Comparison of ENCODE assay signal across 19 mouse cellular contexts in genomic region chr3:66295236-66295635, GRCm38 (mm10). TPM values are rescaled to one million over a fixed set of nuclear protein-coding genes. Genes with fewer than 3 reads are reported as not detected.
DNase-seq lines count a peak whose midpoint lies in the region; ATAC-seq and TF ChIP-seq lines count a peak whose summit lies in the region.
"Had no signal": no experiment of that assay in that cellular context is flagged by ENCODE, and none has a peak within 500 bp of the region (broad histone marks: within the 10 kb centered on the region; RNA-seq: fewer than 3 reads in every experiment).

No protein-coding gene starts in this region.

- no peak for ATAC-seq in kidney, embryonic 14.5 days (ENCODE audit: low FRiP score, low TSS enrichment)
- peak; percentile 23; the same call in 1 of the 2 replicates for ATAC-seq in forebrain, postnatal 0 days
- peak; percentile 48; the same call in 1 of the 2 replicates for ATAC-seq in midbrain, embryonic 13.5 days
- no peak for ATAC-seq in heart, embryonic 11.5 days (replicated peaks; ENCODE audit: insufficient number of reproducible peaks, low FRiP score, low TSS enrichment)

- DNase-seq in kidney, adult 11 months, result no peak
- DNase-seq in embryo, embryonic 10.5 days (ENCODE audit: low spot score), result peak; percentile 40
- no peak for DNase-seq in forebrain, postnatal 0 days
- DNase-seq in spleen, postnatal 4 days (ENCODE audit: low spot score in 2 of 2), result no peak
- no peak for DNase-seq in urinary bladder, postnatal 4 days (ENCODE audit: low spot score in 2 of 2)
- DNase-seq: adrenal gland, postnatal 14 days; B cell, adult 2 months; cerebellum, postnatal 25 days; gastrocnemius, postnatal 36 days; layer of hippocampus, postnatal 36 days had no signal

- H3K4me3 ChIP-seq in kidney, embryonic 14.5 days (ENCODE audit: low read length), result peak overlapping the region; percentile 26; the same call in 1 of the 2 replicates
- no peak overlapping the region for H3K4me3 ChIP-seq in forebrain, postnatal 0 days (ENCODE audit: low read depth, low read length)
- peak overlapping the region; percentile 13; the same call in 1 of the 2 replicates for H3K4me3 ChIP-seq in midbrain, embryonic 13.5 days (replicated peaks)
- no peak overlapping the region for H3K4me3 ChIP-seq in heart, embryonic 11.5 days (ENCODE audit: low read depth, low read length)
- H3K4me3 ChIP-seq: heart, embryonic 13.5 days; hindbrain, embryonic 15.5 days; limb, embryonic 12.5 days; liver, embryonic 15.5 days had no signal

- no peaks in the 10 kb centered on the region for H3K27me3 ChIP-seq in kidney, embryonic 14.5 days (ENCODE audit: control insufficient read depth, insufficient read depth, low read length)
- no peaks in the 10 kb centered on the region for H3K27me3 ChIP-seq in forebrain, postnatal 0 days (ENCODE audit: insufficient read depth, low read length)
- H3K27me3 ChIP-seq in midbrain, embryonic 13.5 days, result no peaks in the 10 kb centered on the region
- H3K27me3 ChIP-seq in heart, embryonic 11.5 days (ENCODE audit: control insufficient read depth, insufficient read depth, low read length), result no peaks in the 10 kb centered on the region
- H3K27me3 ChIP-seq: heart, embryonic 13.5 days; hindbrain, embryonic 15.5 days; limb, embryonic 12.5 days; liver, embryonic 15.5 days had no signal

- H3K4me2 ChIP-seq in kidney, embryonic 14.5 days (replicated peaks; ENCODE audit: low read depth, low read length), result peak overlapping the region; percentile 29
- 0 out of 2 replicates have a peak overlapping the region, but pooled peaks have one; percentile 2 for H3K4me2 ChIP-seq in forebrain, postnatal 0 days (ENCODE audit: low read depth)
- peak overlapping the region; percentile 34 for H3K4me2 ChIP-seq in midbrain, embryonic 13.5 days (replicated peaks)
- H3K4me2 ChIP-seq in heart, embryonic 11.5 days, result no peak overlapping the region
- H3K4me2 ChIP-seq: heart, embryonic 13.5 days; hindbrain, embryonic 15.5 days; limb, embryonic 12.5 days; liver, embryonic 15.5 days had no signal

- no peaks in the 10 kb centered on the region for H3K36me3 ChIP-seq in kidney, embryonic 14.5 days (ENCODE audit: control insufficient read depth, insufficient read depth, low read length)
- H3K36me3 ChIP-seq in forebrain, postnatal 0 days (ENCODE audit: insufficient read depth), result no peaks in the 10 kb centered on the region
- no peaks in the 10 kb centered on the region for H3K36me3 ChIP-seq in midbrain, embryonic 13.5 days
- no peaks in the 10 kb centered on the region for H3K36me3 ChIP-seq in heart, embryonic 11.5 days (ENCODE audit: control insufficient read depth, insufficient read depth, low read length)
- H3K36me3 ChIP-seq: heart, embryonic 13.5 days; hindbrain, embryonic 15.5 days; limb, embryonic 12.5 days; liver, embryonic 15.5 days had no signal

- TF ChIP-seq CTCF in forebrain, postnatal 0 days (IDR thresholded peaks at IDR 0.05; ENCODE audit: low read depth), result no peak

- H3K9me3 ChIP-seq in kidney, embryonic 14.5 days (ENCODE audit: control insufficient read depth, low read length), result no peaks in the 10 kb centered on the region
- H3K9me3 ChIP-seq in forebrain, postnatal 0 days (ENCODE audit: low read length), result no peaks in the 10 kb centered on the region
- H3K9me3 ChIP-seq in midbrain, embryonic 13.5 days, result 0 out of 2 replicates have a peak, but pooled peaks cover 7% of the 10 kb centered on the region
- no peaks in the 10 kb centered on the region for H3K9me3 ChIP-seq in heart, embryonic 11.5 days (replicated peaks; ENCODE audit: control insufficient read depth, low read length)
- H3K9me3 ChIP-seq: heart, embryonic 13.5 days; hindbrain, embryonic 15.5 days; limb, embryonic 12.5 days; liver, embryonic 15.5 days had no signal

- H3K4me1 ChIP-seq in kidney, embryonic 14.5 days (ENCODE audit: control insufficient read depth, insufficient read depth, low read length), result peaks cover 10% of the 10 kb centered on the region; the same call in 1 of the 2 replicates
- H3K4me1 ChIP-seq in forebrain, postnatal 0 days (ENCODE audit: insufficient read depth), result no peaks in the 10 kb centered on the region
- H3K4me1 ChIP-seq in midbrain, embryonic 13.5 days (replicated peaks), result peaks cover 23% of the 10 kb centered on the region
- peaks cover 4% of the 10 kb centered on the region; the same call in 1 of the 2 replicates for H3K4me1 ChIP-seq in heart, embryonic 11.5 days (ENCODE audit: control insufficient read depth, insufficient read depth, low read length)
- H3K4me1 ChIP-seq: liver, embryonic 15.5 days had no signal

- WGBS in kidney, embryonic 14.5 days, result 82% methylated on average over 9 of the region's 9 CpGs
- WGBS in forebrain, postnatal 0 days, result 13% methylated on average over 9 of the region's 9 CpGs
- 7% methylated on average over 9 of the region's 9 CpGs for WGBS in midbrain, embryonic 13.5 days
- 86% methylated on average over 9 of the region's 9 CpGs for WGBS in heart, embryonic 11.5 days (ENCODE audit: insufficient replicate concordance)

- H3K27ac ChIP-seq in kidney, embryonic 14.5 days (ENCODE audit: low read depth, low read length), result no peak overlapping the region; the same call in 1 of the 2 replicates
- H3K27ac ChIP-seq in forebrain, postnatal 0 days (ENCODE audit: low read depth, low read length), result no peak overlapping the region
- H3K27ac ChIP-seq in midbrain, embryonic 13.5 days, result no peak overlapping the region
- H3K27ac ChIP-seq in heart, embryonic 11.5 days (ENCODE audit: low read depth, low read length), result no peak overlapping the region
- H3K27ac ChIP-seq: heart, embryonic 13.5 days; hindbrain, embryonic 15.5 days; limb, embryonic 12.5 days; liver, embryonic 15.5 days; macrophage had no signal

- no peak overlapping the region for H3K9ac ChIP-seq in kidney, embryonic 14.5 days (ENCODE audit: low read depth, low read length)
- H3K9ac ChIP-seq in forebrain, postnatal 0 days, result no peak overlapping the region
- H3K9ac ChIP-seq in midbrain, embryonic 13.5 days (replicated peaks), result no peak overlapping the region
- no peak overlapping the region for H3K9ac ChIP-seq in heart, embryonic 11.5 days (ENCODE audit: low read depth, low read length)
- H3K9ac ChIP-seq: heart, embryonic 13.5 days; hindbrain, embryonic 15.5 days; limb, embryonic 12.5 days; liver, embryonic 15.5 days had no signal

RNA-seq across cellular contexts. Expression of gene Veph1, which starts 1.4 kb away (rescaled TPM):
- polyA plus RNA-seq in kidney, embryonic 14.5 days (2014; fragmentation: Nextera tagmentation; extraction: Ambion mirVana), result 7.3 and 14.8 TPM in 2 replicates
- 2.9 and 5.8 TPM in 2 replicates for total RNA-seq in forebrain, postnatal 0 days (2014; rRNA removed)
- 2.3 and 3.6 TPM in 2 replicates for polyA plus RNA-seq in forebrain, postnatal 0 days (2015; fragmentation: Nextera tagmentation; extraction: Ambion mirVana)
- 8.3 and 10.0 TPM in 2 replicates for polyA plus RNA-seq in midbrain, embryonic 13.5 days (2015; fragmentation: Nextera tagmentation; extraction: Ambion mirVana)
- 0.72 and 0.83 TPM in 2 replicates for polyA plus RNA-seq in heart, embryonic 11.5 days (2014; fragmentation: Nextera tagmentation; extraction: Ambion mirVana)
- total RNA-seq: adrenal gland, postnatal 14 days; gastrocnemius, postnatal 36 days had no signal
- polyA plus RNA-seq: macrophage; spleen, adult 2 months had no signal

Comparison
In these comparisons a context has a peak if more than half of its experiments do, and no peak if none do; other contexts are left out.
1. ATAC-seq: peak in forebrain, postnatal 0 days (single experiment) and midbrain, embryonic 13.5 days (single experiment); none in kidney, embryonic 14.5 days (single experiment) and heart, embryonic 11.5 days (single experiment).
2. H3K4me3 ChIP-seq: peak in kidney, embryonic 14.5 days (single experiment) and midbrain, embryonic 13.5 days (single experiment); none in forebrain, postnatal 0 days (single experiment) and heart, embryonic 11.5 days (single experiment).